Mouse (Mus musculus): ENCODE measurements around the gene Klhdc3.

GRCm38 (mm10) chr17:46651292-46651691 lies 29.4 kb downstream of the Klhdc3 start:
- TF ChIP-seq CTCF (IDR thresholded peaks at IDR 0.05; ENCODE audit: borderline replicate concordance, insufficient read depth, low read length) (no peak), POLR2A (IDR thresholded peaks at IDR 0.05; ENCODE audit: low read depth, low read length) (peak; percentile 41)
